In the genomic region with DNA sequence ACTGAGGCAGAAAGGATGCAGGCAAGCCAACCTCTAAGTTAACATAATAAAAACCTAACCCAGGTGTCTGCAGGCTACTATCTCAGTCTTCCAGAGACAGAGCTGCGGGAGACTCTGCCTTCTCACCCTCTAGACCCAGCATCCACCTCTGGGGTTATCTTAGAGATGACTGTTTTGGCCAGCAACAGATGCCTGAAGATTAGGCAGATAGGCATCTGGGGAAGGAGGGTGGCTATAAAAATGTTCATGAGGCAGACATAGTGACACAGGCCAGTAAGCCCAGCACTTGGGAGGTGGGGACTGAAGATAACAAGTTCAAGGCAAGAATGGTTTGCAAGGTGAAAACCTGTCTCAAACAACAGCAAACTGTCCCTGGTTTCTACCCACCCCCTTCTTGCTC, we compare ENCODE assay signal across 23 mouse cellular contexts.
A peak's percentile ranks its signal among the peaks of the same experiment; 100 is the strongest.
DNase-seq lines count a peak whose midpoint lies in the region; ATAC-seq lines count a peak whose summit lies in the region.
"Had no signal": no experiment of that assay in that cellular context is flagged by ENCODE, and none has a peak within 500 bp of the region (broad histone marks: within the 10 kb centered on the region; RNA-seq: fewer than 3 reads in every experiment).

No protein-coding gene starts in this region.

- no peak for DNase-seq in kidney, adult 8-10 months
- peak; percentile 5 for DNase-seq in Muller cell, postnatal 12 days (ENCODE audit: inconsistent ontology term)
- peak; percentile 11 for DNase-seq in forelimb bud, embryonic 11.5 days (ENCODE audit: low read depth, low spot score)
- DNase-seq in retina, embryonic 14.5 days (ENCODE audit: low spot score) = no peak
- DNase-seq in heart, postnatal 36 days = no peak
- DNase-seq: adrenal gland, postnatal 10 days; cerebellum, adult 8-10 months; cerebellum, postnatal 36 days; embryo, embryonic 11 days; gastrocnemius, postnatal 14 days; heart, adult 11 months; heart, postnatal 10 days; kidney, adult 9 months; layer of hippocampus, adult 9-11 months; liver, embryonic 13.5 days; lung, adult 2 months; lung, postnatal 14 days; right cerebral cortex, postnatal 25 days had no signal

- no peak overlapping the region for H3K9ac ChIP-seq in kidney, embryonic 14.5 days (ENCODE audit: low read depth, low read length)
- no peak overlapping the region for H3K9ac ChIP-seq in limb, embryonic 15.5 days
- H3K9ac ChIP-seq: embryonic facial prominence, embryonic 15.5 days; heart, embryonic 12.5 days; liver, embryonic 13.5 days; midbrain, embryonic 13.5 days had no signal

- H3K4me3 ChIP-seq in kidney, embryonic 14.5 days (ENCODE audit: low read length) = no peak overlapping the region
- H3K4me3 ChIP-seq in limb, embryonic 15.5 days = no peak overlapping the region
- H3K4me3 ChIP-seq: heart, embryonic 12.5 days; liver, embryonic 13.5 days; midbrain, embryonic 13.5 days had no signal

- no peaks in the 10 kb centered on the region for H3K27me3 ChIP-seq in kidney, embryonic 14.5 days (ENCODE audit: control insufficient read depth, insufficient read depth, low read length)
- H3K27me3 ChIP-seq in limb, embryonic 15.5 days = no peaks in the 10 kb centered on the region
- H3K27me3 ChIP-seq: embryonic facial prominence, embryonic 15.5 days; heart, embryonic 12.5 days; liver, embryonic 13.5 days; midbrain, embryonic 13.5 days had no signal

- 37% methylated on average over 1 of the region's 1 CpGs for WGBS in kidney, embryonic 14.5 days
- WGBS in limb, embryonic 15.5 days = 21% methylated on average over 1 of the region's 1 CpGs

- H3K4me1 ChIP-seq in kidney, embryonic 14.5 days (ENCODE audit: control insufficient read depth, insufficient read depth, low read length) = 0 out of 2 replicates have a peak, but pooled peaks cover 8% of the 10 kb centered on the region
- H3K4me1 ChIP-seq in limb, embryonic 15.5 days = peaks cover 10% of the 10 kb centered on the region
- H3K4me1 ChIP-seq: heart, embryonic 12.5 days; liver, embryonic 13.5 days; midbrain, embryonic 13.5 days had no signal

- H3K9me3 ChIP-seq in kidney, embryonic 14.5 days (ENCODE audit: control insufficient read depth, low read length) = no peaks in the 10 kb centered on the region
- H3K9me3 ChIP-seq in limb, embryonic 15.5 days = no peaks in the 10 kb centered on the region
- H3K9me3 ChIP-seq: embryonic facial prominence, embryonic 15.5 days; heart, embryonic 12.5 days; liver, embryonic 13.5 days; midbrain, embryonic 13.5 days had no signal

- intact Hi-C loops in heart, postnatal 36 days (cut with DNase I) = loop anchor here (1.0 to 5.0 kb wide), 4 partner anchors 272 to 758 kb away; no protein-coding TSS in a partner anchor

- H3K4me2 ChIP-seq in kidney, embryonic 14.5 days (replicated peaks; ENCODE audit: low read depth, low read length) = peak overlapping the region; percentile 28; the same call in 1 of the 2 replicates
- H3K4me2 ChIP-seq in limb, embryonic 15.5 days = peak overlapping the region; percentile 38; the same call in 1 of the 2 replicates
- H3K4me2 ChIP-seq: heart, embryonic 12.5 days; liver, embryonic 13.5 days had no signal

- ATAC-seq in kidney, embryonic 14.5 days (ENCODE audit: low FRiP score, low TSS enrichment) = no peak
- ATAC-seq in limb, embryonic 15.5 days (ENCODE audit: insufficient number of reproducible peaks, low FRiP score, low TSS enrichment, low read depth) = no peak
- ATAC-seq: midbrain, embryonic 13.5 days had no signal

- H3K27ac ChIP-seq in kidney, embryonic 14.5 days (ENCODE audit: low read depth, low read length) = no peak overlapping the region
- 0 out of 2 replicates have a peak overlapping the region, but pooled peaks have one; percentile 28 for H3K27ac ChIP-seq in limb, embryonic 15.5 days
- H3K27ac ChIP-seq: embryonic facial prominence, embryonic 15.5 days; liver, embryonic 13.5 days; midbrain, embryonic 13.5 days had no signal

- H3K36me3 ChIP-seq in kidney, embryonic 14.5 days (ENCODE audit: control insufficient read depth, insufficient read depth, low read length) = no peaks in the 10 kb centered on the region
- H3K36me3 ChIP-seq in limb, embryonic 15.5 days = no peaks in the 10 kb centered on the region
- H3K36me3 ChIP-seq: embryonic facial prominence, embryonic 15.5 days; heart, embryonic 12.5 days; liver, embryonic 13.5 days; midbrain, embryonic 13.5 days had no signal

Comparison
In these comparisons a context has a peak if more than half of its experiments do, and no peak if none do; other contexts are left out.
1. DNase-seq: peak in Muller cell, postnatal 12 days (single experiment) and forelimb bud, embryonic 11.5 days (single experiment); none in kidney, adult 8-10 months (0 of 2), retina, embryonic 14.5 days (single experiment) and heart, postnatal 36 days (0 of 2).